In genomic region chr7:73541412-73542130, GRCm38 (mm10) we compare ENCODE assay signal across 8 mouse cellular contexts. TPM values are rescaled to one million over a fixed set of nuclear protein-coding genes. Genes with fewer than 3 reads are reported as not detected.
DNase-seq lines count a peak whose midpoint lies in the region; ATAC-seq and TF ChIP-seq lines count a peak whose summit lies in the region.

TSS of gene Chd2 (minus strand) at chr7:73541830.

- TF ChIP-seq CTCF in C2C12 (IDR thresholded peaks at IDR 0.05; ENCODE audit: control insufficient read depth, insufficient read depth, insufficient read length): no peak

- H3K79me2 ChIP-seq in C2C12 (ENCODE audit: control insufficient read depth, insufficient read depth): peaks cover 98% of the 10 kb centered on the region

- peaks cover 51% of the 10 kb centered on the region for H3K36me3 ChIP-seq in C2C12 (ENCODE audit: control insufficient read depth, insufficient read depth)
- no peaks in the 10 kb centered on the region; the same call in 1 of the 2 replicates for H3K36me3 ChIP-seq in embryonic facial prominence, embryonic 11.5 days (replicated peaks; ENCODE audit: control insufficient read depth, insufficient read depth, low read depth, low read length)
- H3K36me3 ChIP-seq in limb, embryonic 15.5 days: peaks cover 5% of the 10 kb centered on the region; the same call in 1 of the 2 replicates
- no peaks in the 10 kb centered on the region for H3K36me3 ChIP-seq in midbrain, embryonic 16.5 days (ENCODE audit: control insufficient read depth, insufficient read depth, low read length)

- peak within 1 kb of the TSS; percentile 38 for H3K4me3 ChIP-seq in C2C12 (ENCODE audit: insufficient read depth, poor library complexity, severe bottlenecking)
- peak within 1 kb of the TSS; percentile 51 for H3K4me3 ChIP-seq in embryonic facial prominence, embryonic 11.5 days (ENCODE audit: low read depth, low read length)
- H3K4me3 ChIP-seq in limb, embryonic 15.5 days: peak within 1 kb of the TSS; percentile 56
- peak within 1 kb of the TSS; percentile 64 for H3K4me3 ChIP-seq in midbrain, embryonic 16.5 days (ENCODE audit: low read depth, low read length)

- no peaks in the 10 kb centered on the region for H3K9me3 ChIP-seq in embryonic facial prominence, embryonic 11.5 days (replicated peaks; ENCODE audit: control insufficient read depth, low read length)
- H3K9me3 ChIP-seq in limb, embryonic 15.5 days: no peaks in the 10 kb centered on the region
- H3K9me3 ChIP-seq in midbrain, embryonic 16.5 days (replicated peaks; ENCODE audit: control insufficient read depth, low read length, poor library complexity, severe bottlenecking): no peaks in the 10 kb centered on the region

- peak within 1 kb of the TSS; percentile 24 for H3K4me2 ChIP-seq in embryonic facial prominence, embryonic 11.5 days (ENCODE audit: low read depth, low read length)
- H3K4me2 ChIP-seq in limb, embryonic 15.5 days: peak within 1 kb of the TSS; percentile 37
- H3K4me2 ChIP-seq in midbrain, embryonic 16.5 days (ENCODE audit: low read length): peak within 1 kb of the TSS; percentile 67

- no peaks in the 10 kb centered on the region for H3K4me1 ChIP-seq in embryonic facial prominence, embryonic 11.5 days (ENCODE audit: control insufficient read depth, insufficient read depth, low read length)
- peaks cover 15% of the 10 kb centered on the region for H3K4me1 ChIP-seq in limb, embryonic 15.5 days
- H3K4me1 ChIP-seq in midbrain, embryonic 16.5 days (ENCODE audit: control insufficient read depth, insufficient read depth, low read length): peaks cover 16% of the 10 kb centered on the region

- DNase-seq in adrenal gland, adult 8-10 months: no peak
- peak; percentile 87 for DNase-seq in embryonic facial prominence, embryonic 11.5 days (ENCODE audit: low spot score)
- DNase-seq in heart, adult 11 months: peak; percentile 98
- peak; percentile 68 for DNase-seq in kidney, adult 11 months
- DNase-seq in spleen, postnatal 4 days (ENCODE audit: low spot score in 2 of 2): peak; percentile 65 to 87

- peaks cover 91% of the 10 kb centered on the region for H3K79me3 ChIP-seq in C2C12 (ENCODE audit: low read depth)

- H3K27me3 ChIP-seq in C2C12 (ENCODE audit: control insufficient read depth, insufficient read depth, insufficient read length): no peaks in the 10 kb centered on the region
- no peaks in the 10 kb centered on the region for H3K27me3 ChIP-seq in embryonic facial prominence, embryonic 11.5 days (ENCODE audit: control insufficient read depth, insufficient read depth, low read length)
- H3K27me3 ChIP-seq in limb, embryonic 15.5 days: no peaks in the 10 kb centered on the region
- no peaks in the 10 kb centered on the region for H3K27me3 ChIP-seq in midbrain, embryonic 16.5 days (ENCODE audit: control insufficient read depth, insufficient read depth, low read depth, low read length)

- peak within 1 kb of the TSS; percentile 66 for H3ac ChIP-seq in C2C12 (ENCODE audit: control insufficient read depth, insufficient read length, low read depth)

- WGBS in embryonic facial prominence, embryonic 11.5 days: under 1% methylated on average over 15 of the region's 15 CpGs
- 0% methylated on average over 15 of the region's 15 CpGs for WGBS in limb, embryonic 15.5 days
- under 1% methylated on average over 15 of the region's 15 CpGs for WGBS in midbrain, embryonic 16.5 days

- H3K27ac ChIP-seq in embryonic facial prominence, embryonic 11.5 days (replicated peaks; ENCODE audit: low read depth, low read length): peak within 1 kb of the TSS; percentile 96
- H3K27ac ChIP-seq in limb, embryonic 15.5 days: peak within 1 kb of the TSS; percentile 99
- H3K27ac ChIP-seq in midbrain, embryonic 16.5 days (ENCODE audit: low read length): peak within 1 kb of the TSS; percentile 95

- peak; percentile 74 for ATAC-seq in embryonic facial prominence, embryonic 11.5 days (replicated peaks; ENCODE audit: insufficient number of reproducible peaks, low FRiP score, low TSS enrichment, low read depth)
- peak; percentile 76; the same call in 1 of the 2 replicates for ATAC-seq in limb, embryonic 15.5 days (ENCODE audit: insufficient number of reproducible peaks, low FRiP score, low TSS enrichment, low read depth)
- 0 out of 2 replicates have a peak, but pooled peaks have one; percentile 37 for ATAC-seq in midbrain, embryonic 16.5 days

- peak within 1 kb of the TSS; percentile 83 for H3K9ac ChIP-seq in embryonic facial prominence, embryonic 11.5 days (replicated peaks; ENCODE audit: low read length)
- peak within 1 kb of the TSS; percentile 68 for H3K9ac ChIP-seq in limb, embryonic 15.5 days
- peak within 1 kb of the TSS; percentile 72 for H3K9ac ChIP-seq in midbrain, embryonic 16.5 days (ENCODE audit: low read depth, low read length)

TF ChIP-seq in C2C12, 6 proteins besides CTCF, POLR2A, EP300 and RAD21:
- TF ChIP-seq FOSL1 (IDR thresholded peaks at IDR 0.05; ENCODE audit: insufficient read depth, low read length, poor library complexity, severe bottlenecking): no peak

RNA-seq across cellular contexts. Expression of gene Chd2, which starts in this region (rescaled TPM):
- polyA plus RNA-seq in C2C12 (2012; fragmentation: generic; extraction: Trizol): 5.8 TPM
- 10 to 100 TPM; 38.6 to 65.5 (median 49.7) TPM for total RNA-seq in adrenal gland, adult 8-10 months (2022)
- polyA plus RNA-seq in embryonic facial prominence, embryonic 11.5 days (2014; fragmentation: Nextera tagmentation; extraction: Ambion mirVana): 46.6 and 47.8 TPM in 2 replicates
- 48.6 and 51.7 TPM in 2 replicates for polyA plus RNA-seq in limb, embryonic 15.5 days (2015; fragmentation: Nextera tagmentation; extraction: Ambion mirVana)
- 44.8 and 49.0 TPM in 2 replicates for polyA plus RNA-seq in midbrain, embryonic 16.5 days (2015; fragmentation: Nextera tagmentation; extraction: Ambion mirVana)
